Mouse (Mus musculus): ENCODE measurements around the gene Axin1.

Axin1 gene

DNA sequence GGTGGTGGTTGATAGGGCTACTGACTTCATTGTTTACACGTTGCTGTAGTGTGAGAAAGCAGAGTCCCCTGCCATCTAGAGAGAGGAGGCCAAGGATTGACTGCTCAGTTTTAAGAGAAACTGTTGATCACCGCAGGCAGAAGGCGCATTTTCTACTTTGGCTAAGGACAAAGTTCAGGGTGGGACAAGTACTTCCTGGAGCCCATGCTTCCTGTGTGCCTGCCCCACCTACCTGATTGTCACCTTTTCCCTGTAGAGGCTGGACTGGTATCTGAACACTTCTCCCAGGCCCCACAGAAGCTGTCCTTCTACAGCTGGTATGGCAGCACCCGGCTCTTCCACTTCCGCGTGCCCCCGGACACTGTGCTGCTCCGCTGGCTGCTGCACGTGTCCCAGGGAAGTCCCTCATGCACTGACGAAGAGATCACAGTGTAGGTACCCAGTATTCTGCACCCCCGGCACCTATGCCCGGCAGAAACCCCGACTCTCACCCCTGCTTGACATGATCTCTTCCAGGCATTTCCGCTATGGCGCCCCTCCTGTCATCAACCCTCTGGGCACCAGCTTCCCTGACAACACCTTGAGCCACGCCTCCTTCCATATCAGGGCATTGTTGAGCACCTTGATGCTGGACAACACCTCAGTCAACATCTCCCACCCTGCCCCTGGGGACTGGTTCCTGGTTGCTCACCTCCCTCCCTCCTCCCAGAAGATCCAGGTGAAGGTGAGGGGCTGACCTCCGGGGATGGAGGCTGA lies 21.8 kb upstream of the Axin1 start:
- in situ Hi-C loops (cut with MboI; ENCODE audit: unreplicated experiment in 2 of 2): loop anchor here in 1 of 2 experiments (25.0 kb wide), 1 partner anchor 296 kb away; the partner anchor contains the start of gene Neurl1b

- in situ Hi-C loops (cut with MboI; ENCODE audit: unreplicated experiment in 2 of 2): loop anchor here (5.0 to 25.0 kb wide), 3 partner anchors 72 to 292 kb away; partner anchors contain the start of genes Fam234a (in 2 of the 2) and Neurl1b (in 1 of the 2)
These were observed 18.4 kb upstream of the Axin1 start for GRCm38 (mm10) chr17:26119766-26120710.

GRCm38 (mm10) chr17:26122431-26123140 lies 15.9 kb upstream of the Axin1 start:
- in situ Hi-C loops (cut with MboI; ENCODE audit: unreplicated experiment in 2 of 2): loop anchor here (5.0 to 25.0 kb wide), 3 partner anchors 70 to 290 kb away; partner anchors contain the start of genes Fam234a (in 2 of the 2) and Neurl1b (in 1 of the 2)

- in situ Hi-C loops (cut with MboI; ENCODE audit: unreplicated experiment in 2 of 2): loop anchor here (5.0 to 25.0 kb wide), 3 partner anchors 69 to 289 kb away; partner anchors contain the start of genes Fam234a (in 2 of the 2) and Neurl1b (in 1 of the 2)
These were observed 15.2 kb upstream of the Axin1 start, which contains the start of gene Mrpl28 for GRCm38 (mm10) chr17:26123267-26123684. Mrpl28 (plus strand) TSS chr17:26123500.

- in situ Hi-C loops (cut with MboI; ENCODE audit: unreplicated experiment in 2 of 2): loop anchor here (5.0 to 25.0 kb wide), 3 partner anchors 68 to 288 kb away; partner anchors contain the start of genes Fam234a (in 2 of the 2) and Neurl1b (in 1 of the 2)
These were observed 13.9 kb upstream of the Axin1 start for GRCm38 (mm10) chr17:26124560-26124959.

- in situ Hi-C loops (cut with MboI; ENCODE audit: unreplicated experiment in 2 of 2): no loop called here
These were observed 13.3 kb upstream of the Axin1 start for GRCm38 (mm10) chr17:26125226-26125625.

DNA sequence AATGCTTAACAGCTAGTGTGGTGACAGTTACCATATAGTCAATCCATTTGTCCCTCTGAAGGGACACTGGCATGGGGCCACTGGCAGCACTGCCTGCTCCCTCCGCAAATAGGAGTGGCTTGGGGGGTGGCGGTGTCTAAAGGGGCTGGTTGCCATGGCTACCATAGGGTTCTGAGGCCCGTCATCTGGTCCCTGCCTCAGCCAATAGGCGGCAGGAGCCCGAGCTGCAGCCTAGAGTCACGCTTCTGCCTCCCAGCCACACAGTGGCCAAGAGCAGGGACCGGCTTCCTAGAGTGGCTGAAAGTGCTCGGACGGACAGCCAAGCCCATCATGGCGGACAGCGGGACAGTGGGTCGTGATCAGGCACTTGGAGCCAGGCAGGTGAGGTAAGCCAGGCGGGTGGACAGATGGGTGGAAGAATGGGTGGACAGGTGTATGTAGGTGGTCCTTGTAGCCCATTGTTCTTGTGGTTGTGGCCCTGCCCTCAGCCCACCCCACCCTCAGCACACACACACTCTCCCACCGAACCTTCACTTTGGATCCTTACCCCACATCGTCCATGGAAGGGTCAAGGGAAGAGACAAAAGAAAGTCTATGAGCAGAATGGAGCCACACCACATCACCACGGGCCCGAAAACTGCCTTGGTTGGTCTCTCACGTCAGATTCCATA lies 7.3 kb upstream of the Axin1 start:
- in situ Hi-C loops (cut with MboI; ENCODE audit: unreplicated experiment in 2 of 2): no loop called here

- in situ Hi-C loops (cut with MboI; ENCODE audit: unreplicated experiment in 2 of 2): no loop called here
These were observed 6.3 kb upstream of the Axin1 start for GRCm38 (mm10) chr17:26131856-26132853.

DNA sequence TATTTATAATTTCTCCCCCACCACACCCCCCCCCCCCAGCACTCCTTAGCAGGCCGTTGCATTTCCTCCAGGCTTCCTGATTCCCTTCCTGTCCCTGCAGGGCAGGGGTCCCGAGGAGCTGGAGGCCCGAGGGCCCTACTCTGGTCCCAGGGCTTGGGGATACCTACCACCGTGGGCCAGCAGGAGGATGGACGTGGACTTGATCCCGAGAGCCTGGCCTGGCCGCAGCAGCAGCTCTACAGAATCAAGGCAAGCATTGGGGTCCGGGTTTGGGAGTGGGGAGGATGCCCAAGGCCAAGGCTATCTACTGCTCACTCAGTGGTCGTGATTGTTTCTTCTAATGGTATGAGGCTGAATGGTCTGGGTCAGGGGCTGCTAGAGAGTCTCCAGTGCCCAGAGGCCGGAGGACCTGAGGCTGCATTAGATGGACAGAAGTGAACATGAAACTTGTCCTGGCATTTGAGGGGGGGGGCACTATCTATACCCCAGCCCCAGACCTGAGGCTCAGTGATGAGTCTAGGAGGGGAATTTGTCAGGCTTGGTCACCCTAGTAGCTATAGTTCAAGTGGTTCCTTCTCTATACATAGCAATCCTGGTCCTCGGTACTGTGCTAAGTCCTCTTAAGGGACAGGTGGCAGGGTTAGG lies 1.3 kb upstream of the Axin1 start:
- in situ Hi-C loops (cut with MboI; ENCODE audit: unreplicated experiment in 2 of 2): no loop called here

- in situ Hi-C loops (cut with MboI; ENCODE audit: unreplicated experiment in 2 of 2): no loop called here
These were observed 747 bp upstream of the Axin1 start for GRCm38 (mm10) chr17:26137751-26138130.

DNA sequence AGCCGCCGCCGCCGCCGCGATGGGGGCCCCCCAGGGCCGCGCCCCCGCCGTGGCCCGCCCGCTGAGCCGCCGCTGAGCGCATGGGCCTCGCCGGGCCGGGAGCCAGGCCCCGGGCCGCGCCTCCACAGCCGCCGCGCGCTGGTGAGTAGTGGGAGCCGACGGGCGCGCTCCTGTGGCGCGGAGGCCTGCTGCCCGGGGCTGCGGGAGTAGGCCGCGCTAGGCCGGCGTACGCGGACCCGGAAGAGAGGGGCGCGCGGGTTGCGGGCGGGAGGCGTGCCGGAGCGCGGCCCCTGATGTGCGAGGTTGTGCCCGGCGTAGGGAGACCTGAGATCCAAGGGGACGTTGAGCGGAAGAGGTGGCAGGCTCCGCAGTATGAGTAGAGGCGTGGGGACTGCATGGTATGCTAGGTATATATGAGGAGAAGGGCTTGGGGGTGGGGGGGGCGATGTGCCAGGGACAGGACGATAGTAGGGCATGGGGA lies 453 bp downstream of the Axin1 start:
- in situ Hi-C loops (cut with MboI; ENCODE audit: unreplicated experiment in 2 of 2): no loop called here

DNA sequence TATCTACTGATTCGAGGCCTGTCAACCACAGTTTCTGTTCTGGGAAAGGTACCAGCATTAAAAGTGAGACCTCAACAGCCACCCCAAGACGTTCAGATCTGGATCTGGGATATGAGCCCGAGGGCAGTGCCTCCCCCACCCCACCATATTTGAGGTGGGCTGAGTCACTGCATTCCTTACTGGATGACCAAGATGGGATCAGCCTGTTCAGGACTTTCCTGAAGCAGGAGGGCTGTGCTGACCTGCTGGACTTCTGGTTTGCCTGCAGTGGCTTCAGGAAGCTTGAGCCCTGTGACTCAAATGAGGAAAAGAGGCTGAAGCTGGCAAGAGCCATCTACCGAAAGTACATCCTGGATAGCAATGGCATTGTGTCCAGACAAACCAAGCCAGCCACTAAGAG lies 4.3 kb downstream of the Axin1 start:
- in situ Hi-C loops (cut with MboI; ENCODE audit: unreplicated experiment in 2 of 2): no loop called here

DNA sequence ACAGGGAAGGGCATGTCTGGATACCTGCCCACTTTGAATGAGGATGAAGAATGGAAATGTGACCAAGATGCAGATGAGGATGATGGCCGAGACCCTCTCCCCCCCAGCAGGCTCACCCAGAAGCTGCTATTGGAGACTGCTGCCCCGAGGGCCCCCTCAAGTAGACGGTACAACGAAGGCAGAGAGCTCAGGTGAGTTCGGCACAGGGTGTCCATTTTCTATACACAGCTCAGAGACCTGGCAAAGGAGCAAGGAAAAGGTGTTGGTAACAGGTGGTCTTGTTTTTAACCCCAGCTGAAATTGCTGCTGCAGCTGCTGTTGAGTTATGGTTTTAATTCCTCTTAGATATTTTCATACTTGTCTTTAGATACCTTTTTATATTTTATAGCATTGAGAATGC lies 4.9 kb downstream of the Axin1 start:
- in situ Hi-C loops (cut with MboI; ENCODE audit: unreplicated experiment in 2 of 2): no loop called here

GRCm38 (mm10) chr17:26149056-26149455 lies 10.6 kb downstream of the Axin1 start:
- in situ Hi-C loops (cut with MboI; ENCODE audit: unreplicated experiment in 2 of 2): loop anchor here in 1 of 2 experiments (5.0 kb wide), 1 partner anchor 33 kb away; no protein-coding TSS in a partner anchor

- in situ Hi-C loops (cut with MboI; ENCODE audit: unreplicated experiment in 2 of 2): no loop called here
These were observed 13.6 kb downstream of the Axin1 start for GRCm38 (mm10) chr17:26151886-26152630.

DNA sequence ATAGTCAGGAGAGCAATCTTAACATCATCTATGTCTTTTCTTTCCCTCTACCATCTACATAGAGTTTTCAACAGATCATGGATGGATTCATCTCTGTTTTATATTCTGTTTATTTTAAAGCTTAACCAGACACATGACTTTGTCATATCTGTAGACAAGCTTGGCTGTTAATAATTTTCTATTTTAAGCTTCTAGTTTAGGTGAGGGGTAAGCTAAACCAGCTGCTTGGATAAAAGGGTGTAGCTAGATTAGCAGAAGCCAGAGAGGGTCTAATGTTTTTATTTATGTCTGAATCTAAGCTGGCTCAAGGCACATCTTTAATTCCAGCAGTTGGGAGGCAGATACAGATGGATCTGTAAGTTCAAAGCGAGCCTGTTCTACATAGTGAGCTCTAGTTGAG lies 24.2 kb downstream of the Axin1 start:
- in situ Hi-C loops (cut with MboI; ENCODE audit: unreplicated experiment in 2 of 2): no loop called here

DNA sequence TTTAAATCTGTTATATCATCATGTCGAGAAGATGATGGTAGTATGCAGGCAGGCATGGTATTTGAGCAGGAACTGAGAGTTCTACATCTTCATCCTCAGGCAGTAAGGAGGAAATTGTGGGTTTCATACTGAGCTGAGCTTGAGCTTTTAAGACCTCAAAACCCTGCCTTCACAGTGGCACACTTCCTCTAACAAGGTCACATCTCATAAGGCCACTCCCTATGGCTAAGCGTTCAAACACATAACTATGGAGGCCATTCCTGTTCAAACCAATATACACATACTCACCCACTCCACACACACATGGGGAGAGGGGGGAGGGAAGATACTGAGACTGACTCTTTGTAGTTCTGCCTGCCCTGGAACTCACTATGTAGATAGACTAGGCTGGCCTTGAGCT lies 29.6 kb downstream of the Axin1 start:
- in situ Hi-C loops (cut with MboI; ENCODE audit: unreplicated experiment in 2 of 2): no loop called here

Measured in v-Abl transformed pro-B cells (cell line).